Mouse (Mus musculus): ENCODE results near the gene Sypl.

The Sypl gene

GRCm38 (mm10) chr12:33003339-33003965 lies 49.8 kb downstream of the Sypl start:
- DNase-seq (ENCODE audit: low read depth) = no peak

- no peak for DNase-seq (ENCODE audit: low read depth)
These were observed 52.2 kb downstream of the Sypl start for GRCm38 (mm10) chr12:33005858-33006257.

GRCm38 (mm10) chr12:33007176-33007575 lies 53.5 kb downstream of the Sypl start:
- DNase-seq (ENCODE audit: low read depth) = no peak

- no peak for DNase-seq (ENCODE audit: low read depth)
These were observed 54.8 kb downstream of the Sypl start for GRCm38 (mm10) chr12:33008305-33009110.

GRCm38 (mm10) chr12:33009206-33009966 lies 55.7 kb downstream of the Sypl start:
- no peak for DNase-seq (ENCODE audit: low read depth)

- DNase-seq (ENCODE audit: low read depth) = peak; percentile 20
These were observed 56.3 kb downstream of the Sypl start for GRCm38 (mm10) chr12:33010026-33010425.

GRCm38 (mm10) chr12:33014050-33014796 lies 60.5 kb downstream of the Sypl start:
- DNase-seq (ENCODE audit: low read depth) = no peak

- DNase-seq (ENCODE audit: low read depth) = no peak
These were observed 61.4 kb downstream of the Sypl start for GRCm38 (mm10) chr12:33015103-33015502.

- DNase-seq (ENCODE audit: low read depth) = no peak
These were observed 63.4 kb downstream of the Sypl start for GRCm38 (mm10) chr12:33016824-33017705.

- DNase-seq (ENCODE audit: low read depth) = no peak
These were observed 64.9 kb downstream of the Sypl start for GRCm38 (mm10) chr12:33018601-33019000.

- no peak for DNase-seq (ENCODE audit: low read depth)
These were observed 66.3 kb downstream of the Sypl start for GRCm38 (mm10) chr12:33020011-33020410.

- DNase-seq (ENCODE audit: low read depth) = no peak
These were observed 67.4 kb downstream of the Sypl start for GRCm38 (mm10) chr12:33021140-33021539.

GRCm38 (mm10) chr12:33021751-33022150 lies 68.1 kb downstream of the Sypl start:
- DNase-seq (ENCODE audit: low read depth) = no peak

- no peak for DNase-seq (ENCODE audit: low read depth)
These were observed 70.8 kb downstream of the Sypl start for GRCm38 (mm10) chr12:33024524-33024923.

- DNase-seq (ENCODE audit: low read depth) = peak; percentile 78
These were observed 73.4 kb downstream of the Sypl start for GRCm38 (mm10) chr12:33027093-33027492.

GRCm38 (mm10) chr12:33028109-33028691 lies 74.5 kb downstream of the Sypl start:
- no peak for DNase-seq (ENCODE audit: low read depth)

- no peak for DNase-seq (ENCODE audit: low read depth)
These were observed 75.0 kb downstream of the Sypl start for GRCm38 (mm10) chr12:33028708-33029107.
